Mouse (Mus musculus) left cerebral cortex, adult 8-10 months (tissue): ENCODE data around the gene Olfr728. TPM values are rescaled to one million over a fixed set of nuclear protein-coding genes. Genes with fewer than 3 reads are reported as not detected.

Experiments used
- DNase-seq, 2 experiments: peaks; one replicate each; pipeline ENCODE4 v3.0.0; 2022; ENCODE audit warnings: low spot score in 2 of 2
- total RNA-seq, 4 experiments: library from RNA; stranded (reverse); gene quantifications; 2 replicates each; pipeline ENCODE4 v1.2.4; 2022

Gene Olfr728
- not detected for total RNA-seq

DNA sequence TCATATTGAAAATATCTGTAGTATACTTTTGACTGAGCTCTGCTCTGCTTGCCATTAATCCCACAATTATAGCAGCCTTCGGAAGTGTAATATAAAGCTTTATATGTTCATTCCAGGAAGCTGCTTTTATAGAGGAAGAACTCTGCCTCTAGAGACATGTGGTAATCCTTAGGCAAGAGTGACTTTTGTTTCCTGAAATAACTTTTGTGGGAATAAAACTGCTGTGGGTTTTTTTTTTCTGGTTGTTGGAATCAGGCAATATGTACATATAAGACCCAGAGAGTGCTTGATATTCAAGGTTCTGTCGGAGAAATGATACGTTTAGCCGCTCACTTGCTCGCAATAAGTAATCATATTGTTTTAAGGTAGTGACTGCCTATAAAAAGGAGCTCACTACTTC is at the start of gene Olfr728:
Olfr728 (minus strand) TSS at position 101 of the 400 bp plus-strand sequence.
- DNase-seq, result no peak

GRCm38 (mm10) chr14:50188098-50188497 is 45.6 kb upstream of the Olfr728 start, which contains the start of gene Olfr730:
Gene Olfr730 (minus strand): TSS chr14:50188198.
- no peak for DNase-seq

DNA sequence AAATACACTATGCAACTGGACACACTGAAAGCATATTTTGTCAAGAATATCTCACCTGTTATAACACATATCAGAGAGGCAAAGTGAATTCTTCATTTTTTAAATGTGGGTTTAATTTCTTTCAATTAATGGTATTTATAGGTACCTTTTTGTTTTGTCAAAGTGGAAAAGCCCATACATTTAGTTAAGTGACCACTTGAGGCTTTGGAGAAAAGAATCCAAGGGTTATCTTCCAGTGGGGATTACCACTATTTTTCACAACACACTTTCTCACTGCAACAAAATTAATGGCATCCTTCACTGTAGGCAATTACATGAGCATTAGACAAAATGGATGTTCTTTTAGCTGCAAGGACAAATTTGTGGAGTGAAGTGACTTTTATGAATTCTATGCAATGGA is 10.3 kb upstream of the Olfr728 start, which contains the start of gene Olfr729:
Olfr729 (minus strand) TSS at position 101 of the 400 bp plus-strand sequence.
- DNase-seq, result no peak

DNA sequence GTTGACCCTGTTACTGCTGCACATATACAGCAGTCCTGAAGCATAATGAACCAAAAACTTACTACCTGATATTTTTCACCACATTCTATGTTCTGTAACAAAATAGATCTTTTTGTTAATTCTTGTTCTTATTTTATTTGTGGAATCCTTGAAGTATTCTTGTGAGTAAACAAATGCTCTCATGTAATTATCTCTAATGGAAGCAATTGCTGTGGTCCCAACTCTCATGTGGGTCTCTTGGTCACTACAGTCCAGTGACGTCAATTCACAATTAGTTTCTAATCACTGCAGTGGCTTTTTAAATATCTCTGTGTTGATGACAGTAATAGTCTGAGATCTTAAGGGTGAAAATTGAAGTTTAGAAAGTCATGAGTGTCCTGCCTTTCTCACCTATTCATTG is 19.6 kb downstream of the Olfr728 start, which contains the start of gene Olfr727:
Olfr727 (plus strand) TSS at position 301 of the 400 bp plus-strand sequence.
- DNase-seq, result no peak

GRCm38 (mm10) chr14:50090853-50091252 is 51.6 kb downstream of the Olfr728 start, which contains the start of gene Olfr726:
Gene Olfr726 (minus strand): TSS chr14:50090953.
- no peak for DNase-seq

Other genes with a start within 250 kb of the Olfr728 start
- not detected for gene Olfr722, start 240.7 kb downstream of the Olfr728 start, total RNA-seq
- gene Olfr723, start 210.9 kb downstream of the Olfr728 start, total RNA-seq, result not detected
- gene Olfr724, start 179.4 kb downstream of the Olfr728 start, total RNA-seq, result not detected
- not detected for gene Olfr725, start 102.3 kb downstream of the Olfr728 start, total RNA-seq
- not detected for gene Olfr726, start 51.7 kb downstream of the Olfr728 start, total RNA-seq
- not detected for gene Olfr727, start 19.5 kb downstream of the Olfr728 start, total RNA-seq
- not detected for gene Olfr729, start 10.2 kb upstream of the Olfr728 start, total RNA-seq
- gene Olfr730, start 45.5 kb upstream of the Olfr728 start, total RNA-seq, result not detected
- not detected for gene Olfr731, start 99.2 kb upstream of the Olfr728 start, total RNA-seq
- not detected for gene Olfr732, start 141.5 kb upstream of the Olfr728 start, total RNA-seq
- not detected for gene Olfr733, start 158.8 kb upstream of the Olfr728 start, total RNA-seq
- not detected for gene Olfr734, start 184.1 kb upstream of the Olfr728 start, total RNA-seq
- not detected for gene Olfr735, start 206.2 kb upstream of the Olfr728 start, total RNA-seq
- not detected for gene Tlr11, start 215.2 kb upstream of the Olfr728 start, total RNA-seq
- not detected for gene Olfr736, start 238.5 kb upstream of the Olfr728 start, total RNA-seq